Mouse (Mus musculus) left cerebral cortex, postnatal 36 days (tissue): ENCODE data around the gene Astn2. TPM values are rescaled to one million over a fixed set of nuclear protein-coding genes. Genes with fewer than 3 reads are reported as not detected.

Experiments
- DNase-seq, 2 experiments: peaks; one replicate each; pipeline ENCODE4 v3.0.0; 2021 to 2022; ENCODE audit warnings: low spot score in 2 of 2, mixed read lengths in 1 of 2
- intact Hi-C: fragments of 180-260 bp; cut with DNase I; formaldehyde crosslinking; loops from one replicate; pipeline ENCODE4 v1.15.1; 2025
- total RNA-seq, 2 experiments: library from RNA; stranded (reverse); gene quantifications; 2 replicates each; pipeline ENCODE4 v1.2.3; 2021

Gene Astn2
- total RNA-seq, 2 experiments from 2014 or later = 39.3 to 44.0 TPM

DNA sequence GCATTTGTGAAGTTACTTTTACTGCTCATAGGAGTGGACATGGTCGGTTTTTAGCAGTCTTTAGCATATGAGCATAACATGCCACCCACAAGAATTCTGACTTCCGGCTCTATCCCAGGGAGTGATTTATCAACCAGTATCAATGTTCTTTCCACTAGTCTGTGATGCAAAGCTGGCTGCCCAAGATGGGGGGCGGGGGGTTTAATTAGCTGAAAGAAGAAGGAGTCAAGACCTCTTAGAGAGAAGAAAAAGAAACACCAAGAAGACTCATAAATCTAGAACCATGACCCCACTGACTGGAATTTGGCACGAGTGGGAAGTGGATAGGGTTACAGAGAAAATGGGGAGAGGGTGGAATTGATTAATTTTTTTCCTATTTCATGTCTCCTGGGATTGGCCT lies 374.5 kb downstream of the Astn2 start:
- no peak for DNase-seq
- intact Hi-C loops = loop anchor here (10.0 kb wide), 1 partner anchor 375 kb away; the partner anchor contains the start of gene Astn2

DNA sequence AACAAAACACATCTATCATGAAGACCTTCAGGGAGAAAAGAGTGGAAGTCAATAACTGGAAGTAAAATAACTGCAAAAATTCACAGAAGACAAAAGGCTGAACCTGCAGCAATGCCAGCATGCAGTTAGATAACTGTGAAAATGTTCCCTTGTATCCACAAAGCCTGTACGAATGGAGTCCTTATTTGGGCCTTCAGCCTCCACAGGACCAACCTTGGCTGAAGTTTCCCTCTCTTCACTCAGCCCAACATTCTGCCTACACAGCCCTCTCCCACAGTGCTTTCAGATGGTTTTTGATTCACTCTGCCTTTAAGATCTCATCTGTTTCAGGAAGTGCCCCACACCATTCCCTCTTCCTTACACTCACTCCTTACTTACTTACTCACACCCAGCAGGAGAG lies 376.5 kb downstream of the Astn2 start:
- intact Hi-C loops = no loop called here
- DNase-seq = no peak

DNA sequence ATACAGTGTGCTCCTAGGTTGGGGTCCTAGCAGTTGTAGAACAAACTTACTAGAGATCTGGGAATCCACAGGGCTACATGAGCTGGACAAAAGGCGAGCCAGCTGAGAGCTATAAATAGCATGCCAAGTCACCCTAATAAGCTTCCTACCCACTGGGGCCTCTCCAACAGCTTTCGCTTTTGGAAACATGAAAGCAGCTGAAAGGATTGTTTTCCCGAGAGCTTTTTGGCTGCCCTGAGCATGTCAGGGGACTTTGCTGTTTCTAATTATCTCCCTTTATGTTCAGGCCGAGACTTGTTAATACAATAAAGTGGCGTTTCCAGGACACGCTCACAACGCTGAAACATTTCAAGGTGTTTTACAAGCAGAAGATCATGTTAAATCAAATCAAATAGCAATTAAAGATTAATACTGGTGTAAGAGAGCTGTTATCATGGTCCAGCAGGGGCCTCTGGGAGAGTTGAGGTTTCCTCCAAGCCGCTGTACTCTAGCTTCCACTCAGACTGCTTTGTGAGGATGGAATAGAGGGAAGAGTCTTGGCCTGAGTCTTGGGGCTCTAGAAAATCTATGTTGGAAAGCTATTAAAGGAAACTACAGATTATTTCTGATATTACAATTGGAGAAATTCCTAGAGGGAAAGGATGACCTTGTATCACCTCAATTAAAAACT lies 378.9 kb downstream of the Astn2 start:
- intact Hi-C loops = no loop called here
- peak in 1 of 2 experiments; percentile 9 for DNase-seq

DNA sequence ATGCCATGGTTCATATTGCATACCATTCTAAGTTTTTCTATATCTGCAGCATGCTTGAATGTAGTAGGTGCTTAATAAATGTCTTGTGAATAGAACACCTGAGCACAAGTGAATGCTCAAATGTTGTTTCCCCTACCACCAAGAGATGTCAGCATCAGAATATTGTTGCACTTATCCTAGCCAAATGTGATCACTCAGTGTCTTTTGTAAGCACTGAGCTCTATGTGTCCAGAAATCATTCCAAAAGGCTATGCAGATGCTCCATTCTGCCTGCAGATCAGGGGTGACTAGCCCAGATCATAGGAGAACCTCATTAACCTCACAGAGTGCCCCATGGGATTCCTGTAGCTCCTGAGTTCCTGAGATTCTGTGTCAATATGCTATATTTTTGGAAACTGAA lies 401.5 kb downstream of the Astn2 start:
- intact Hi-C loops = no loop called here
- no peak for DNase-seq

DNA sequence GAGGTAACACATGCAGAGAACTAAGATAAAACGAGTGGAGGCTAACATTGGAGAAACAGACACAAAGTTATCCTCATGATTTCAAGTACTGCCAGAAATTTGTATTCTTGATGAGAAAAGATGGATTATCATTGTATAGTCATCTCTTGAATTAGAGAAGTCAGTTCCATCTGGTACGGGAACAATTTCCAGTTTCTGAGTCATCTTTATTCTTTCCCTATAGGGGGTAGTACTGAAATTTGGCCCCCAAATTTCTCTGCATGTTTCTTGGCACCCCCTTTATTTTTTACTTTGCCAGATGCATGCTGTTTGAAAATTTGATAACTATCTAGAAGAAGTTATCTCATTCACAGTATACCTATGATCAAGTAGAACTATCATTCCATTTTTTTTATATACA lies 420.8 kb downstream of the Astn2 start:
- intact Hi-C loops = no loop called here
- DNase-seq = no peak

DNA sequence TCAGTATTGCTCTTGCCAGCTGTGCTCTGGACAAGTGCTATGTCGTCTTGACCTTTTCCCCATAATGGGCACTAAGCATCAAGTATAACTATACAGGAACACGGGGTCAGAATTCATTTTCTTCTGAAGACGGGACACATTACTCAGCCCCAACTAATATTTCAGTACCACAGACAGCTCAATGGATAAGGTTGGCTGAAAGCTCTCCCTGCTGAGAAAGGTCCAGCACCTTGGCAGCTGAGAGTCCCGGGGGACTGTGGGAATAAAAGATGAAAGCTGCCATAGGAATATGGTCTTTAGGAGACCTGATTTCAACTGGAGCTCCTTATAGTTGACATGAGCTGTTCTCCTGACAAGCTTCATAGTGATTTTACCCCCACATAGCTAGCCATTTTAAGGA lies 421.5 kb downstream of the Astn2 start:
- intact Hi-C loops = no loop called here
- no peak for DNase-seq

DNA sequence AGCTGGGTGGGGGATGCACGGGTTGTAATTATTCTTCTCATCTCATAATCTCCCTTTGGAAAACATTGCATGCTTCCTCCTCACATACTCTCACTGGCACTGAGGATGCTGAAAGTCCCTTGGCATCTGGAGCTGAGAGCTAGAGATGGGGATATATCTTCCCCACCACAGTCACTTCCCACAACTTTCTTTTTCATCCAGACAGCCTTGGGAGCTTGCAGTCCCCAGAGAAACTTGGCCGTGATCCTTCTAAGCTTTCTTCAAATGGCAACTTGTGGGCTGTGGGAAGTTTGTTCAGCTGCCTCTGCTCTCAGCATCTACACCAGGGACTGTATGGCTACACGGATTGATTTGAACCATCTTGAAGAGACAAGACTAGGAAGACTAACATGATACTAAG lies 428.2 kb downstream of the Astn2 start:
- intact Hi-C loops = loop anchor here (10.0 kb wide), 1 partner anchor 249 kb away; no protein-coding TSS in a partner anchor
- peak; percentile 58 to 76 for DNase-seq

DNA sequence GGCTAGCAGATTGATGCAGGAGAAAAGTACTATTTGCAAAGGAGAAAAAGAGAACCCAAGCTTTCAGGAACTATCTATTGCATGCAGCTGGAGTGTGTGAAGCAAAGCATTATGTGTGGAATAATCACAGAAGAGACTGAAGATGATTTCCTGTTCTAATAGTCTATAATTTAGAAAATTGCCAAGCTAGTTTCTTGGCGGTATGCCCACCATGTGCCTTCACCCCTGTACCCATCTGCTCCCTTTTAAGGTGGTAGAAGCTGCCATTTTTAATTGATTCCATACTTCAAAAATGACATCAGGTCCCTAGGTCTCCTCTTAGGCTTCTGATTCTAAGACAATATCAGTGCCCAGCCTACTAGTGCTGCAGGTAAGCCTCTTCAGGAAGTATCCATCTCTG lies 432.0 kb downstream of the Astn2 start:
- intact Hi-C loops = loop anchor here (10.0 kb wide), 1 partner anchor 252 kb away; no protein-coding TSS in a partner anchor
- no peak for DNase-seq

DNA sequence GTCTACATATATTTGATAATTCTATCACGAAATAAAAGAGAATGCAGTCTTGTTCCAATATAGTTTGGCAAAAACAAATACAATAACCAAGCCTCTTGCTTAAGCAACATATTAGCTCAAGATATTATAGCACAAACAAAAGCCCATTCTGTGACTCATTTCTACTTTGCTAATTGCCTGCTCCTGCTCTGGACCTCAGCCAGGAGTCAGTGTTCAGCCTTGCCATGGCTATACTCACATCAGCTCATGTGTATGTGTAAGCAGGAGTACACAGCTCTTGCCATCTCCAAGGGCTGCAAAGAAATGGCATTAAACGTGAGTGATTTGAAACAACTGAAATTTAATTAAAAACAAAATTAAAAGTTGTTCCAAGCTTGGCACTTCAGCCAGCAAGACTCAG lies 435.1 kb downstream of the Astn2 start:
- intact Hi-C loops = no loop called here

DNA sequence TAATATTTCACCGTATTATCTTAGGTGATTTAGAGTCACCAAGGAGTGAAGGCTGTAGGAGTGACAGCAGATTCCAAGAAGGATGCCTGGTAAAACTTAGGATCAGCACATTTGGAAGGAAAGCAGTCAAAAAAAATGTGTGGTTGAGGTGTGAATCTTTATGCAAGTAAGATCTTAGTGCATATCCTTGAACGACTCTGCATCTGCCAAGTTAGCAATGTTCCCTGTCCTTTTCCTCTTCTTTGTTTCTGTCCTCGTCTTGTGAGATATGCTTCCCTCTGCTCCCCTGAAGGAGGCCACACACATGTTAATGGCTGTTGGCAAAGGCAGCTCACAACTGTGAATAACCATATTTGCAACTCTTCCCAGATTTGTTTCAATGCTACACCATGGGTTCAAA lies 439.8 kb downstream of the Astn2 start:
- intact Hi-C loops = no loop called here
- DNase-seq = no peak

More for the DNA sequence above, 435.1 kb downstream of the Astn2 start:
- DNase-seq = no peak

DNA sequence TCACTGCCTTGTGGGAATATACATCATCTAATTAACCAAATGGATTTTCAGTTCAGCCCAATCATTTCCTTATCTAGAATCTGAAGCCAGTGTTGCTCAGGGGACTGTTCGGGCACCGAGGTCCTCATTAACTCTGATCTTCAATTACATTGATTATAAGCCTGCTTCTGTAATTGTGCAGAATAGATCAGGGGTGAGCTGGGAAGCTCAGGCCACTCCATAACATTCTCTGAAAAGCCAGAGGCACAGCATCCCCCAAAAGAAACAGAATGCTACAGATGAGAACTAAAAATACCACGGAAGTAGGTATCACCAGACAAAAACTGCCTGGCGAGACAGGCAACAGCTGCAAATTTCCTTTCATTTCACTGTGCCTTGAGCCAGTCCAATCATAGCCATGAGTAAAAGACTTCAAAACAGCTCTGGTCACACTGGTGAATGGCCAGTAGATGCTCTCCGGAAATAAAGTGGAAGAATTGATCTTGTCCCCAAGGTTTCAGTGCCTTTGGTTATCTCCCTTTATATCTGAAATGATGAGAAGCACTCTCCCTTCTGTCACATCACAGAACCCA lies 445.1 kb downstream of the Astn2 start:
- intact Hi-C loops = no loop called here

DNA sequence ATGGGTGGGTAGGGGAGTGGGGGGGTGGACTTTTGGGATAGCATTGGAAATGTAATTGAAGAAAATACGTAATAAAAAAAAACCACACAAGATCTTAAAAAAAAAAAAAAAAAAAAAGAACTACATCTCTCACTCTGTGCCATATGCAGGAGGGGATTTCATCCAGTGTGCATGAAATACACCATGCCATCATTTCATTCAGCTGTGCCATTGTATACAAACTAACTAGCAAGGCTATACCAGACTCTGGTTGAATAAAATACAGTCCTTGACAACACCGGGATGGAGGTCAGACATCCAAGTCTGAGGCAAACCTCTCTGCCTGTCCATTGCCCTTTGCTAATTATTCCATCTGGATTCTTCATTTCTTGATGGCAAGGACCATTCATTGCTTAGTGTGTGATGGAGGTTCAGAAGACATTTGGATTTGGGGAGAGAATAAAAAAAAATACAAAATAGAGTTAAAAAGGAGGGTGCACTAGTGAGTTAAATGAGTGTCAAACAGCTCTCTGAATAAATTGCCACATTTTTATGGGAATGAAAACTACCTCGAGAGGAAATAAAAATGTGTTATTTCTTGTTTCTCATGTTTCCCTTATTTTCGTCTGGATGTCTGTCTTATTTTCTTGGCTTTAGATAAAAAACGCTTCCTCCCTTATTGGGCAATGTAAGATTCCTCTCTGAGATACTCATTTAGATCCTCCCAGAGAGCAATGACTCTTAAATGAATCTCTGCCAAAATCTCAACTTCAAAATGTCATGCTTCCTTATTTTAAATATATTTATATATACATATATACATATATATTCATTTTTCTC lies 445.8 kb downstream of the Astn2 start:
- intact Hi-C loops = no loop called here
- no peak for DNase-seq

More for the DNA sequence above, 445.1 kb downstream of the Astn2 start:
- peak in 1 of 2 experiments; percentile 7 for DNase-seq

DNA sequence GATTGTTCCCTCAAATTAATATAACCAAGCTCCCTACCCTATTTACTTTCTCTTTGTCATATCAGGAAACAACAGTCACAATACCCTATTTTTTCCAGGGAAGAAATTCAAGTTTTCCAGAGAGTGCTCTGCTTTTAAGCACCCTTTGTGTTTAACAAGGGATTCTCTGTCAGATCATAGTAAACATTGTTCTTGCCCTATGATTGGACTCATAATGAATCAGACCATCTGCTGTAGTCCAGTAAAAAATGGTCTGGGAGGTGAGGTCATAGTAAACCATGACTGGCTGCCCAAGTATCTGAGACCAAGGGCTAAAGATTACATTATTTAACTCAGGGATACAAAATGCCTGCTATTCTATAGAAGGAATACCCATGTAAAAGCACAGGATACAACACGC lies 452.5 kb downstream of the Astn2 start:
- intact Hi-C loops = no loop called here

DNA sequence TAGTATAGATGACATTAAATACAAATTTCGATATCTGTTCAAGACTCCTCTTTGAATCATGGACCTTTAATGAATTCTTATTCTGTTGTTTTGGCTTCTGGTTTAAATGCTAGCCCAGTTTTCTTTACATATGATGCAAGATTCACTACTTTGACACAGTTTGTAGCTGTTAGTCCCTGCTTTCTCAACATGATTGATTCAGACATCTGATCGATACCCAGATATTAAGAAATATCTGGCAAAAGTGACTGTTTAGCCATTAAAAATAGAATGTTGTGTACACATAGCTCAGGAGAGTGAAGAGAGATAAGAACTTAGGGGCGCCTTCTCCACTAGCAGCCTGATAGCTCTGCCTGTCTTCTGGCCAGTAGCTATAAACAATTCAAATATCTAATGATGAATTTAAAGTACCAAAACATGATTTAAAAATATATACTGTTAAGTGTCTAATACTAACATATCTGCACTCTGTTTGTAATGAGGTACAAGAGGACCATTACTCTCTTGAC lies 457.2 kb downstream of the Astn2 start:
- no peak for DNase-seq
- intact Hi-C loops = no loop called here

More for the DNA sequence above, 452.5 kb downstream of the Astn2 start:
- DNase-seq = no peak

DNA sequence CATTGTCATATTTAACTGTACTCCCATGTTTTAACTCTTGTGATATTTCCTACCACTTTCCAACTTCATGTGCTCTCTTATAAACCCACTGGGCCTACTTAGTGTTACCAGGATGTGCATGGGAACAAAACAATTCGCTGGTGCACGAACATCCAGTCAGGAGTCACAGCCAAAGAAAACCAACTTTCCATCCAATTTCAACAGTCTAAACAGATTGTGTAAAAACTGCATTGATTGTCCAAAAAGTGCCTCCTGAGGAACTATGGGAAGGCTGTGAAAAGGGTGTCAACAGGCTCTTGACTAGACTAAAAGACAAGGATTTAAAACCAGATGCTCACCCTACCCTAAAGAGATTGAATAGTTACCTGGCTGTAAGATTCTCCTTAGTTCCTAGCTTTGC lies 458.4 kb downstream of the Astn2 start:
- DNase-seq = no peak
- intact Hi-C loops = no loop called here

DNA sequence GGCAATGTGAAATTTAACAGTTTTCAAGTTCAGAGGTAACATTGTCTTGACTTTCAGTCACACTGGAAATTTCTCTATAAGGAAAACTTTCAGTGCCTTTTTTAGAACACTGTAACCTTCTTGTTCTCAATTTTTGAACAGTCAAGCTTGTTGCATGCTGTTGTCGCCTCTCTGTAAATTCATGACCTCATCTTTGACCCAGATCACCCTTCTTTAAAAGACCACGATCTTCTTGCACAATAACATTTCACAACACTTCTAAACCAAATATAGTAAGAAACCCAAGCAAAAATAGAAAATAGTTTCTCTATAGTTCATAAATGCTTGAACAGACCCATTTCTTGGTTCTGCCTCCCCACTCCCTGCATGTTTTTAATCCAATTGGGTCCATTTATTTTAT lies 473.5 kb downstream of the Astn2 start:
- intact Hi-C loops = no loop called here
- DNase-seq = no peak

DNA sequence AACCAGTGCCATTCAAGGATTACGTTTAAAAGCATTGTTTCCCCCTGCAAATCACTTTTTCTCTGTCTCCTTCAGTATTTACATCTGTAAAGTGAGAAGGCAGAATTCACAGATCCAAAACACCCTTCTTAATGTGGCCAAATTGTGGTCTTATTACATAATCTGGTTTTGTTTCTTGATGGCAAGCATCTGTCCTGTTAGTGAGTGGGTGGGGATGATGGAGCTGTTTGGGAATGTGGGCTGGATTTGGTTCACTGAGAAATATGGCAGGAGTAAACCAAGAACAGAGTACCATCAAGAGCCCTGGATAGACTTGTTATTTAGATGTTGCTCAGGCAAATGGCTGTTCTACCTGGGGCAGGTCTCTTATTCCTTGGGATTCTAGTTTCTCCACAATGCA lies 484.1 kb downstream of the Astn2 start:
- DNase-seq = no peak
- intact Hi-C loops = no loop called here

DNA sequence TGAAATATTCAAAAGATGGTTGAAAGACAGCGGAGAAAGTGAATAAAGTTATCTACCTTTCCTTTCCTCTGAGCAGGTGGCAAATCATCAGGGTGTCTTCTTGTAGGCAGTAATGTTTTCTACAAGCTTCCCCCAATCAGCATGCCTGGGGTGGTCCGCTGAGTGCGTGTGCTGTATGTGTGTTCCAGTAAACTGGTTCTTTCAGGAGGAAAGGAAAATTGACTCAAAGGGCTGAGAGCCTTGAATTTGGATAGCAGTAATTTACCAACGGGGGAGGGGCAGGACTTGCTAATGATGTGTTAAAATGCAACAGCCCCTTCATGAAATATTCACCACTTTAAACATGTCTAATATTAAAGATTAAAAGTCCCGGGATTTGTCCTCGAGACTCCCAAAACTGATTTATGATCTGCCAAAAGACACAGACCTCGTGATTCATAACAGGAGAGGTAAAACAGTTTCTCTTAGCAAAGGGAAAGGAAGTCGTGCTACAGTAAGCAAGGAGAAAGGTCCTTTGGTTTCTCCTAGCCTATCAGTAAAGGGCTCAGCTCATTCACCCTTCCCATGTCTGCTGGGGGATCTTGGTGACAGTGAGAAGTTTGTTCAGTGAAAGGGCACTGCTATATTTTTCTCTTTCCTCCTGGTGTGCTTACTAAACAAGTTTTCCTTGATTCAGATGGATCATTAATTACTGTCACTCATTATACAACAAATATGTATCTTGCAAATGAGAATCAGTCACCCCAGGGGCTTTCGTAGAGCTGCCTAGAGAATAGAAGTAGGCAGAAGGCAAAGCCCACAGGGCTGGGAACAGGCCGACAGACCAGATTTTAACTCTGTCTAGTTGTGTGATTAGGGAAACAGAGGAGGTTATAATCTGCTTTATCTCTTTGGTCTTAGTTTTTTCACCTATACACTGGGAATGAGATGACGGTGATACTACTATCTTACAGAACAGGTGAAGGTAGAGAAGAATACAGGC lies 488.1 kb downstream of the Astn2 start:
- DNase-seq = no peak
- intact Hi-C loops = no loop called here

DNA sequence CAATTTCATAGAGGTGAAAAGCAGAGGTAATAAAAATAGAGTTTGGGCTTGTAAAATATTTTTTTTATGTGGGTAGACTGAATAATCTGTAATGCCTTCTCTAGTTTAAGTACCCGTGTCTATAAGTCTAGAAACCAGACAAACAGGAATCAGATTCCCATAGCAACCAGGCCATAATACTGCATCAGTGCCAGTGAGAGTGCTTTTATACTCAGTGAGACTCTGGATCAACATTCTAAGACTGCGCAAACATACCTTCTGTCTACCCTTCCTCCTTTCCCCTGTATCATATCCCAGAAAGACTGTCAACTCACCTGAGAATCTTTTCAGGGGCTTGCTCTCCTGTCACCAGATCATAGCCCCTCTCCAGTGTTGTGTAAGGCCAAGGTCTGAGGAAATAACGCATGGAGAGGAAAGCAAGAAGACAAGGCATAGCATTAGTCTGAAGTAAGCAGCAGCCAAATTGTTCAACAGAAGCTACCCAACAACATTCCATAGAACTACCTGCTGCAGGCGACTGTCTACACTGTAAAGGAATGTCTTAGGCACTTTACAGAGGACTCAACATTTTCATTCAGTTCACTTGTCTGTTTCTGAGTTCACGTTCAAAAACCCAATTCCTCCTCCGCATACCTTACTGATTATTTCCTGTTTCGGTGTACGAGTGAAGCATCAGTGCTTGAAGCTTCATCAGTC lies 492.0 kb downstream of the Astn2 start:
- intact Hi-C loops = no loop called here
- no peak for DNase-seq
